Mouse (Mus musculus) ovary, postnatal 10 days (tissue): ENCODE measurements around the gene Dmtf1.
"Not testable (repeated sequence)": the region's sequence is repeated elsewhere in the genome, so short reads cannot be mapped to it uniquely, and the experiment has no call there.

Experiments
- DNase-seq: peaks from one replicate; pipeline ENCODE4 v3.0.0; 2022; ENCODE audit warnings: low spot score

Dmtf1 gene

DNA sequence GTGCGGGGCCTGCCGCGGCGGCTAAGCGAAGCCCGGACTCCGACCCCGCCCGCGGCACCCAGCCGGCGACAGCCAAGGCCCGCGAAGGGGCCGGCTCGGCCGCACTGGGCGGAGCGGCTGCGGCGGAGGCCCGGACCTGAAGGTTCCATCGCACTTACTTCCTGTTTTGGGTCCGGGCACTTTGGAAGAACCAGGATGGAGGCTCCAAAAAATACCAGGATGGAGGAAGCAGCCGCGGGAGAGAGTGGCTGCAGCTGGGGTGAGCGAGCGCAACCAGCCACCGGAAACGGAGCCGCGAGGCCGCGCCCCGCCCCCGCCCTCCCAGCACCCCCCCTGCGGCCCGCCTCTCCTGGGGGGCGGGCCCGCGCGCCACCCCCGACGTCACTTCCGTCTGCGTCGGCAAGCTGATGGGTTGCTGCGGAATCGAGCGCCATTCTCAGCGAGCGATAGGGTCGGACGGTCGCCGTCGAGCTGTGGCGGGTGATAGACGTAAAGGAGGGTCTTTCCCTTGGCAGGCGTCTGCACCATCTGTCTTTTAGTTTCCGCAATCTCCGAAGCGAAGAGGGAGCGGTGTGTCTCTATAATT lies at the start of gene Dmtf1:
TSS of gene Dmtf1 (minus strand) at position 321 of the 586 bp plus-strand sequence.
- DNase-seq, result peak; percentile 75

DNA sequence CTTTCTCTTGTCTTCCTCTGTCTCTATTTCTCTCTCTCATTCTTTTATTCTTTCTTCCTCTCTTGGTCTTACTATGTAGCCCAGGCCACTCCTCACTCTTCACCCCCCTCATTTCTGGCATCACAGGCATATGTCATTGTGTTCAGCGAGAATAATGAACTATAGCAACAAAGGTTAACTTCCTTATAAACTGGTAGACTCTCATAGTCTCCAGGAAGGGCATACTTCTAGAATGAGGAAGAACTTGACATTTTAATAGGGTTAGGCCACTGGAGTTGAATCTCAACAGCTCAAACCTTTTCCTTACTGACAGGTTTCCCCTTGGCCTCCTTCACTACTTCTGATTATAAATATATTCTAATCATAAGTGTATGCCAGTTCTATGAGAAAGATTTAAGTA lies 24.9 kb upstream of the Dmtf1 start:
- no peak for DNase-seq

- no peak for DNase-seq
These were observed 11.7 kb upstream of the Dmtf1 start for GRCm38 (mm10) chr5:9173295-9173694.

DNA sequence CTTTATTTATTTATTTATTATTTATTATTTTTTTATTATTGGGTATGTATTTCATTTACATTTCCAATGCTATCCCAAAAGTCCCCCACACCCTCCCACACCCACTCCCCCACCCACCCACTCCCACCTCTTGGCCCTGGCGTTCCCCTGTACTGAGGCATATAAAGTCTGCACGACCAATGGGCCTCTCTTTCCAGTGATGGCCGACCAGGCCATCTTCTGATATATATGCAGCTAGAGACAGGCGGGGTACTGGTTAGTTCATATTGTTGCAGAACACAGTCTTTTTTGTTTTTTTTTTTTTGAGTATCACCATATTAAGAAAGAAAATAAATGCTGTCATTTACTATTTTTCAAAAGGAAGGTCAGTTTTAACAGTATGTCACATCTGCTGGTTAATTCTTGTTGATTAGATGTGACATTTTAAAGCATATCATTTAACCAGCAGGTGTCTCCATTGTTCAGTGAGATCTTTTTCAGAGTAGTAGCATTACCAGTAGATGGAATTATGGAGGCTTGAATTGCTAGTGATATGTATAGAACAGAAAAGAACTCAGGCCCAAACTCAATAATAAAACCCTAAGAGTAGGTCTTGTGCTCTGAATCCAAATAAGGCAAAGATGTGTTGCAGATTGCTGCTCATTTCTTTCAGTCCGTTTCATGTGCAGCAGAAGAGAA lies 7.9 kb upstream of the Dmtf1 start:
- DNase-seq, result not testable (repeated sequence)

GRCm38 (mm10) chr5:9166366-9166765 lies 4.8 kb upstream of the Dmtf1 start:
- DNase-seq, result no peak

- not testable (repeated sequence) for DNase-seq
These were observed 3.6 kb upstream of the Dmtf1 start for GRCm38 (mm10) chr5:9165151-9165550.

- no peak for DNase-seq
These were observed 1.8 kb upstream of the Dmtf1 start for GRCm38 (mm10) chr5:9163411-9163810.

DNA sequence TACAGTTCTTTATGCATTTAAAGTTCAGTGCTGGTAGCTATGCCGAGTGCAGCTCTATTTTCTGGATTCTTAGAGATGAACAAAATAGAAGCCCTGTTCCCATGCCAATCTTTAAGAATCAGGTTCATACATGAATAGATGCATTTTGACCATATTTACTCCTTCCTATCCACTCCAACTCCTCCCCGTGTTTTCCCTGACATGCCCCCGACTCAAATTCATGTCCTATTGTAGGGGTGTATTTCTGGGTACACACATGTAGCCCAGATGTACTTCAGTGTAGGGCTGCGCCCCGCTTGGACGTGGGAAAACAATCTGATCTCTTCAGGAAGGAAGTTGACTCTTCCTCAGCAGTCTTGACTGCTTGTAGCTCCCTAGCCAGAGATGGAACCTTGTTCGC lies 512 bp upstream of the Dmtf1 start:
- DNase-seq, result no peak

GRCm38 (mm10) chr5:9160831-9161455 lies 633 bp downstream of the Dmtf1 start:
- DNase-seq, result no peak

DNA sequence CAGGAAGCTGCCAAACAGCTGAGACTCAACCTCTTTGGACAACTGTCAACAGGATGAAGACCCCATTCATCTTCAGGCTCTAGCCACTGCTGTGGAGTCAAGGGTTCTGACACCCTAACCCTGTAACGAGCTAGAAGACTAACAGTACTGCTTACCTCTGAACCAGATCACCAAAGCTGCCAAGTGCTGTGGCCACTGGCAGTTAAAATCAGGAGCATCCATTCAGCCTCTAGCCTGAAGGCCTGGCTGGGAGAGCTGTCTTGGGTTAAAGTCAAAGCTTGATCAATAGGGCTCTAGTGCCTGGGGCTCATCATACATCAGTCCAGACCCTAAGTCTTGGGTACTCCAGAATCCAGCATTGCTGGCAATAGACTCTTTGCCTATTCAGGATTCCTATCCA lies 4.2 kb downstream of the Dmtf1 start:
- no peak for DNase-seq

DNA sequence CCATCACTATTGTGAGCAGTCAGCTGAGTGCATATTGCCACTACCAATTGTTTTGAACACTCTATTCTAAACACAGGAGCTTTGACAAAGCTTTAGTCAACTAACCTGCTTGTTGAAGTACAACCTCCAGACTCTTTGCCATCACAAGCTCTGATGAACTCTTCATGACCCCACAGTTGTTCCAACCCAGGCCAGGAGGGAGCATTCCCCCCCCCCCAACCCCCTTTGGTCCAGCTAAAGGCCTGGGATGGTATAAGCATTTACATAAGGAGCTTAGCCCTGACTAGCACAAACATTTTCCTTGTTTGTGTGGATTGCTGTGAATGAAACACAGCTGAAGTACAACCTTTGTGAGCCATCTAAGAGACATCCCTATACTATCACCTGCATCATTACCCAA lies 4.8 kb downstream of the Dmtf1 start:
- no peak for DNase-seq

GRCm38 (mm10) chr5:9149273-9149850 lies 12.2 kb downstream of the Dmtf1 start:
- DNase-seq, result no peak

DNA sequence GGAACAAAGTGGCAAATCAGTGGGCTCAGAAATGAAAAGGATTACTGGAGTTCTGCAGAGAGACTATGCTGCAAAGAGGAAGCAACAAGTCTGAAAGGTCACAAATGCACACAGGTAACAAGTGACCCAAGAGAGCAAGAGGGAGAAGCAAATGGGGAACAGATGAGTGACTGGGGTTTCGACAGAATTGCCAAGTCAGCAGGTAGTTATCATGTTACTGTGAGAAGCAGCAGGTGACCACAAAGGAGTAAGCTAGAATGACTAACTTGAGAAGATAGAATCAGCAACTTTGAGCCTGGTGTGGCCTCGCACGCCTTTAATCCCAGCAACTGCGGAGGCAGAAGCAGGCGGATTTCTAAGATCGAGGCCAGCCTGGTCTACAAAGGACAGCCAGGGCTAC lies 19.2 kb downstream of the Dmtf1 start:
- no peak for DNase-seq

DNA sequence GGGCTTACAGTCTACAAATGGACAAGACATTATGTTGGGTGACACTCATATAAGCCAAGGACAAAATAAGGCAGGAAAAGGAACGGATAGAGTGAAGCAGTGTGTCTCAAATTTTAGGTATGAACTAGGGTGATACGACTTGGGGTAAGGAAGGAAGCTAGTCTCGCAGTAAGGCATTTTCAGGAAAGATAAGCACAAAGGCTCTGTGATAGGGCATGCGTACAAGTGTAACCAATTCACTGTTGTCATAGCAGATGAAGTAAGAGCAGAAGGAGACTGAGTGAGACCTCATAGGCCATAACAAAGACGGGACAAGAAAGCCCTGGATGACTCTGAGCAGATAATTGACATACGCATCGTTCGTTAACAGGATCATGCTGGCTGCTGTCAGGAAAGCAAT lies 20.9 kb downstream of the Dmtf1 start:
- no peak for DNase-seq

GRCm38 (mm10) chr5:9135588-9135987 lies 26.0 kb downstream of the Dmtf1 start:
- DNase-seq, result no peak

DNA sequence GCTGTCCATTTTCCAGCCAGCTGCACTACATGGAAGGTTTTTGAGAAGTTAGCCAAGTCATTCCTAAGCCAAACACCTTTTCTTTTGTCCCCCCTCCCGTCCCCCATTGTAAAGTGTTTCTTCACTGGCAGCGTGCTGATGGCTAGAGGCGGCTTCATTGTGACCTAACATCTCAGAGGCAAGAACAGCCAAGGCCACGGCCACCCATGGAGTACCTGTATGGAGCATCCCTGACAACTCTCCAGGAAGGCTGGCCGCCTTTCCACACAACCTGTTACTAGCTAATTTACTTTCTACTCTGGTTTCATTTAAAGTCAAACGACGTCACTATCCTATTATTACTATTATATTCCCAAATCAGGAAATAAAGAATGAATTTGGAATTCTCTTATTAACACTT lies 29.8 kb downstream of the Dmtf1 start:
- DNase-seq, result no peak

DNA sequence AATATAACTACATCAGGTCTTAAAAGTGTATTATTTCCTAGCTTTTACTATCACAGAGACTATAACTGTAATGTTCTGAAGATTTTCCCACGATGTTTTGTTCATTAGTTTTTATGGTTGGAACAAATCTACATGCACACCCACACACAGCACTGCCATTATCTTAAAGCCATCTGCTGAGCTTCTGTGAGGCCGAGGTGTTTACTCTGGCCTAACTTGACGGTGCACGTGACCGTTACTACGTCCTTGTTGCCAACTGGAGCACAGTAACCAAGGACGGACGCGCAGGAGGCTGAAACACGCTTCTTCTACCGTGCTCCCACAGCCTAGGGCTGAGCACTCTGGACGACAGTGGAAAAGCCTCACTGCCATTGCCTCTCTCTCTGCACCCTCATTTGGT lies 33.0 kb downstream of the Dmtf1 start:
- DNase-seq, result no peak

GRCm38 (mm10) chr5:9124134-9124533 lies 37.4 kb downstream of the Dmtf1 start:
- no peak for DNase-seq

GRCm38 (mm10) chr5:9114162-9114561 lies 47.4 kb downstream of the Dmtf1 start:
- DNase-seq, result no peak

DNA sequence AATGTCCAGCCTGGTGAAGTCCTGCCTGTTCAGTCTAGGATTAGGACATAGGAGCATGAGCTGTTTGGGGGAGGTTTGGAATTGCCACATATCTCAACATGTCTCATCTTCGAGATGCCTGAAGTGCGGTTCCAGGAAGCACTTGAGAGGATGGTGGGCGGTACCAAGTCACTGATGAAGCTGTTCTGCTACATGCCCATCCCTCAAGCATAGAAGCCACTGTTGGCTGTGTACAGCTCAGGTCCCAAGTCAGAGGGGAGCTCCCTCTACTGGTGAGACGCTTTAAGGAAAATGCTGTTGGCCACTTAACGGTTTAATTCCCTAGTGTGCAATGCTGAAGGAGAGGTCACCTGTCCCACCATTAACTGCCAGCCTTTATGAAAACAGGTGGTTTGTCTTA lies 49.8 kb downstream of the Dmtf1 start:
- no peak for DNase-seq

DNA sequence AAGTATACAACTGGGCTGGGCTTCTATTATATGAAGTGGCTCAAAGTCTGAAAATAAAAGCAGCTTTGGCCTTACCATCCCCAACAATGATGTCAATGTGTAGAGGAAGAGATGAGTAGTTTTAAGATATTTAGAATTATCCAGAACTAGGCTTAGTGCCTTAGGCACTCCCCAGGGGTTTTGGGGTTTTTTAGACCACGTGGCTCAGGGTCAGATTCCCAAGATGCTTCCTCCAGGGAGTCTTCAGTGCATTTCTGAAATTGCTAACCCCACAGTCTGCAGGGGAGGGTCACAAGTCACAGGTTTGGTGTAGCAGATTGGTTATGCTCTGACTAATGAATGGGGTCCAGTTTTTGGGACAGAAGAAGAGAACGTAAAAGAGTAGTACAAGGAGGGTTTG lies 50.3 kb downstream of the Dmtf1 start:
- DNase-seq, result no peak

DNA sequence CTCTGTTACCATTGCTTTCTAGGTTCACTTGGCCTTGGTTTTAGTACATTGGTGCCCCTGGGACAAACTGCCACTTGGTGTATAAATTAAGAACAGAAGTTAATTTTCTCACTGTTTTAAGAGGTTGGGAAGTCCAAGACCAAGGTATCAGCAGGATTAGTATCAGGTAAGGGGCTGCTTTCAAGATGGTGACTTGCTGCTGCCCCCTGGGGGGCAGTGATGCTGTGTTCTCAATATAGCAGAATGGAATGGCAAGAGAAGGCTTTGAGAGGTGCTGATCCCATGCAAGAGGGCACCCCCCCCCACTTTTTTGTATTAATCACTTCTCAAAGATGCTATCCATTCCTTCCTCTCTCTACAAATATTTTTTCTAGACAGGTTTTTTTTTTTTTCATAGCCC lies 52.0 kb downstream of the Dmtf1 start:
- DNase-seq, result no peak

DNA sequence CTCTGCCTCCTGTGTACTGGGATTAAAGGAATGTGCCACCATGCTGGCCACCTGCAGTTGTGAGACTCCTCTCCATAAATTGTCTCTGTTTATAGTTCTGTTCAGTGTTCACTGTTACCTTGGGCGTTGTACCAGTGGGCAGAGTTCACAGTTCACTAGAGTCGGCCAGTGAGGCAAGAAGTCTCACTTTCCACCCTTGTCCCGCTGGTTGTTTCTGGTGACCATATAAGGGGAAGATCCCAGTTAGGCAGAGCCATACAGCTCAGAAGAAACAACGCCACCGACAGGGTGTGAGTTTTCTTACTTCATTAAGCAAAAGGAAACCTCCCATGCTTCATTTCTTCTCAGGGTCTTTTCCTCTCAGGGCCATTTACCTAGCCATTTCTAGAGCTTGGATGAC lies 53.1 kb downstream of the Dmtf1 start:
- no peak for DNase-seq
